Mouse (Mus musculus) central nervous system, embryonic 18 days (tissue): ENCODE results near the gene 4931409K22Rik. TPM values are rescaled to one million over a fixed set of nuclear protein-coding genes. Genes with fewer than 3 reads are reported as not detected.

ENCODE experiments used
- polyA plus RNA-seq: library from polyadenylated mRNA; depleted of rRNA; stranded (reverse); fragments of >200 nt; gene quantifications from 2 replicates; pipeline ENCODE4 v1.2.3, GENCODE M21; 2012; rRNA removed

Gene 4931409K22Rik
- polyA plus RNA-seq, result 0.21 and 0.35 TPM in 2 replicates

GRCm38 (mm10) chr5:24556709-24557108, at the start of gene 4931409K22Rik:
TSS of gene 4931409K22Rik (minus strand) at chr5:24556809.

GRCm38 (mm10) chr5:24586547-24587199, 30.1 kb upstream of the 4931409K22Rik start, which contains the start of gene Chpf2:
TSS of gene Chpf2 (plus strand) at chr5:24586741.

GRCm38 (mm10) chr5:24577183-24577929, 20.7 kb upstream of the 4931409K22Rik start, which contains the start of gene Abcf2:
TSS of gene Abcf2 (minus strand) at chr5:24577467.

GRCm38 (mm10) chr5:24540387-24541143, 16.0 kb downstream of the 4931409K22Rik start, which contains the start of gene Asb10:
TSS of gene Asb10 (minus strand) at chr5:24540978.

GRCm38 (mm10) chr5:24526889-24527230, 29.7 kb downstream of the 4931409K22Rik start, which contains the start of gene Gbx1:
TSS of gene Gbx1 (minus strand) at chr5:24527202.

Other genes starting within 250 kb of the 4931409K22Rik start
- 33.9 and 38.3 TPM in 2 replicates for gene Kcnh2, start 205.2 kb downstream of the 4931409K22Rik start, polyA plus RNA-seq
- 8.1 and 8.6 TPM in 2 replicates for gene Nos3, start 192.0 kb downstream of the 4931409K22Rik start, polyA plus RNA-seq
- 6.8 and 10.2 TPM in 2 replicates for gene Atg9b, start 164.7 kb downstream of the 4931409K22Rik start, polyA plus RNA-seq
- 47.3 and 50.7 TPM in 2 replicates for gene Abcb8, start 163.1 kb downstream of the 4931409K22Rik start, polyA plus RNA-seq
- 0.36 and 3.7 TPM in 2 replicates for gene Asic3, start 143.4 kb downstream of the 4931409K22Rik start, polyA plus RNA-seq
- gene Cdk5, start 133.3 kb downstream of the 4931409K22Rik start, polyA plus RNA-seq, result 207 and 219 TPM in 2 replicates
- gene Slc4a2, start 133.0 kb downstream of the 4931409K22Rik start, polyA plus RNA-seq, result 27.1 and 29.2 TPM in 2 replicates
- gene Fastk, start 111.5 kb downstream of the 4931409K22Rik start, polyA plus RNA-seq, result 150 and 160 TPM in 2 replicates
- gene Tmub1, start 109.0 kb downstream of the 4931409K22Rik start, polyA plus RNA-seq, result 56.9 and 61.0 TPM in 2 replicates
- gene Agap3, start 104.6 kb downstream of the 4931409K22Rik start, polyA plus RNA-seq, result 168 and 197 TPM in 2 replicates
- 0.96 and 2.0 TPM in 2 replicates for gene Gbx1, start 29.6 kb downstream of the 4931409K22Rik start, polyA plus RNA-seq
- 0.16 and 0.27 TPM in 2 replicates for gene Asb10, start 15.8 kb downstream of the 4931409K22Rik start, polyA plus RNA-seq
- gene Abcf2, start 20.7 kb upstream of the 4931409K22Rik start, polyA plus RNA-seq, result 62.6 and 63.3 TPM in 2 replicates
- 21.5 and 22.6 TPM in 2 replicates for gene Chpf2, start 29.9 kb upstream of the 4931409K22Rik start, polyA plus RNA-seq
- gene Smarcd3, start 67.6 kb upstream of the 4931409K22Rik start, polyA plus RNA-seq, result 235 and 240 TPM in 2 replicates
- gene Nub1, start 128.7 kb upstream of the 4931409K22Rik start, polyA plus RNA-seq, result 66.7 and 72.6 TPM in 2 replicates
- 7.7 and 9.3 TPM in 2 replicates for gene Wdr86, start 173.9 kb upstream of the 4931409K22Rik start, polyA plus RNA-seq
- 0.75 TPM in 1 of 2 replicates, not detected in the other for gene Crygn, start 201.2 kb upstream of the 4931409K22Rik start, polyA plus RNA-seq